Mouse (Mus musculus): Measurements from ENCODE around the gene Anks6. TPM values are rescaled to one million over a fixed set of nuclear protein-coding genes. Genes with fewer than 3 reads are reported as not detected.

Anks6 gene
- total and polyA plus RNA-seq, 3 experiments: not detected

GRCm38 (mm10) chr4:46977161-46977560 lies 80.1 kb downstream of the Anks6 start:
- no peak overlapping the region for H3K9ac ChIP-seq (ENCODE audit: insufficient read depth, low read depth)
- H3K27me3 ChIP-seq (replicated peaks): peaks cover 56% of the 10 kb centered on the region
- H3K9me3 ChIP-seq (replicated peaks; ENCODE audit: low read length): no peaks in the 10 kb centered on the region
- 0 out of 4 replicates have a peak, but pooled peaks cover 0 to 2% of the 10 kb centered on the region in 2 experiments for H3K4me1 ChIP-seq (ENCODE audit: control insufficient read depth in 1 of 2, insufficient read depth in 2 of 2)
- no peak overlapping the region for H3K27ac ChIP-seq (ENCODE audit: insufficient read depth, low read depth)
- no peaks in the 10 kb centered on the region for H3K79me2 ChIP-seq (replicated peaks; ENCODE audit: control insufficient read depth, extremely low read depth, insufficient read depth, poor library complexity, severe bottlenecking)
- dilution Hi-C loops (cut with MboI; ENCODE audit: extremely low pct_ligation_motif_present, extremely low pct_unique_long_range_greater_than_20kb, low sequenced_read_pairs): no loop called here
- H3K36me3 ChIP-seq (replicated peaks in 1 of 2; ENCODE audit: control insufficient read depth in 1 of 2, insufficient read depth in 1 of 2, low read length in 1 of 2): no peaks in the 10 kb centered on the region
- no peak for DNase-seq (ENCODE audit: extremely low read depth)
- H3K4me2 ChIP-seq (ENCODE audit: insufficient read depth, low read depth, poor library complexity, severe bottlenecking): no peak overlapping the region
- in situ Hi-C loops (cut with MboI; ENCODE audit: low pct_ligation_motif_present, low pct_unique_long_range_greater_than_20kb, low sequenced_read_pairs): no loop called here
- TF ChIP-seq SIN3A (IDR thresholded peaks at IDR 0.05; ENCODE audit: low read length) (no peak), PAX5 (IDR thresholded peaks at IDR 0.05; ENCODE audit: low read length) (no peak), USF2 (conservative IDR thresholded peaks at IDR 0.05; ENCODE audit: low read depth, low read length) (no peak)
- no peak overlapping the region for H3K4me3 ChIP-seq (replicated peaks in 1 of 3; ENCODE audit: low read depth in 2 of 3, low read length in 2 of 3, poor library complexity in 1 of 3)

- dilution Hi-C loops (cut with MboI; ENCODE audit: extremely low pct_ligation_motif_present, extremely low pct_unique_long_range_greater_than_20kb, low sequenced_read_pairs): no loop called here
- Histone ChIP-seq H3K9ac (ENCODE audit: insufficient read depth, low read depth) (no peak overlapping the region), H3K4me3 (replicated peaks in 1 of 3; ENCODE audit: low read depth in 2 of 3, low read length in 2 of 3, poor library complexity in 1 of 3) (no peak overlapping the region), H3K27ac (ENCODE audit: insufficient read depth, low read depth) (no peak overlapping the region), H3K4me2 (ENCODE audit: insufficient read depth, low read depth, poor library complexity, severe bottlenecking) (no peak overlapping the region), H3K79me2 (replicated peaks; ENCODE audit: control insufficient read depth, extremely low read depth, insufficient read depth, poor library complexity, severe bottlenecking) (no peaks in the 10 kb centered on the region), H3K27me3 (replicated peaks) (peaks cover 52% of the 10 kb centered on the region), H3K9me3 (replicated peaks; ENCODE audit: low read length) (no peaks in the 10 kb centered on the region), H3K36me3 (replicated peaks in 1 of 2; ENCODE audit: control insufficient read depth in 1 of 2, insufficient read depth in 1 of 2, low read length in 1 of 2) (no peaks in the 10 kb centered on the region), H3K4me1 (ENCODE audit: control insufficient read depth in 1 of 2, insufficient read depth in 2 of 2) (0 out of 4 replicates have a peak, but pooled peaks cover 0 to 2% of the 10 kb centered on the region in 2 experiments)
- TF ChIP-seq HCFC1 (IDR thresholded peaks at IDR 0.05; ENCODE audit: low read depth, low read length) (no peak), CHD1 (IDR thresholded peaks at IDR 0.05; ENCODE audit: low read depth, low read length) (no peak), USF1 (IDR thresholded peaks at IDR 0.05; ENCODE audit: low read depth, low read length) (no peak), SMC3 (IDR thresholded peaks at IDR 0.05; ENCODE audit: low read depth, low read length) (no peak), ETS1 (conservative IDR thresholded peaks at IDR 0.05; ENCODE audit: low read depth, low read length) (no peak), BHLHE40 (IDR thresholded peaks at IDR 0.05; ENCODE audit: low read depth, low read length) (no peak), PAX5 (IDR thresholded peaks at IDR 0.05; ENCODE audit: low read length) (no peak), KAT2A (IDR thresholded peaks at IDR 0.05; ENCODE audit: insufficient replicate concordance, low read length) (no peak), JUND (conservative IDR thresholded peaks at IDR 0.05; ENCODE audit: low read depth, low read length) (no peak), CTCF (conservative IDR thresholded peaks at IDR 0.05 in 1 of 2, IDR thresholded peaks at IDR 0.05 in 1 of 2; ENCODE audit: low read depth in 2 of 2, low read length in 2 of 2) (no peak), MAX (IDR thresholded peaks at IDR 0.05; ENCODE audit: low read length) (no peak), GABPA (IDR thresholded peaks at IDR 0.05; ENCODE audit: insufficient replicate concordance, low read depth, low read length) (no peak), MYC (IDR thresholded peaks at IDR 0.05; ENCODE audit: low read depth, low read length) (no peak), RAD21 (IDR thresholded peaks at IDR 0.05; ENCODE audit: low read depth, low read length) (no peak)
- in situ Hi-C loops (cut with MboI; ENCODE audit: low pct_ligation_motif_present, low pct_unique_long_range_greater_than_20kb, low sequenced_read_pairs): no loop called here
- DNase-seq (ENCODE audit: extremely low read depth): no peak
These were observed 80.6 kb downstream of the Anks6 start for GRCm38 (mm10) chr4:46976671-46977071.

Measured in CH12.LX (cell line).